Mouse (Mus musculus) kidney, adult 11 months (tissue): ENCODE data around the gene Tor4a.
A peak's percentile ranks its signal among the peaks of the same experiment; 100 is the strongest.

Experiments used
- DNase-seq: peaks from one replicate; pipeline ENCODE4 v3.0.0; 2022

The Tor4a gene

GRCm38 (mm10) chr2:25168665-25168978 lies 28.1 kb downstream of the Tor4a start:
- DNase-seq, result no peak

- no peak for DNase-seq
Measured at GRCm38 (mm10) chr2:25167919-25168664, 28.6 kb downstream of the Tor4a start.

GRCm38 (mm10) chr2:25167481-25167880 lies 29.2 kb downstream of the Tor4a start:
- no peak for DNase-seq

- peak; percentile 18 for DNase-seq
Measured at GRCm38 (mm10) chr2:25157655-25158054, 39.0 kb downstream of the Tor4a start.

- DNase-seq, result no peak
Measured at GRCm38 (mm10) chr2:25156990-25157389, 39.7 kb downstream of the Tor4a start.

GRCm38 (mm10) chr2:25156177-25156576 lies 40.5 kb downstream of the Tor4a start:
- no peak for DNase-seq

GRCm38 (mm10) chr2:25151280-25151956 lies 45.3 kb downstream of the Tor4a start:
- DNase-seq, result no peak

- DNase-seq, result no peak
Measured at GRCm38 (mm10) chr2:25149643-25150042, 47.0 kb downstream of the Tor4a start.

- no peak for DNase-seq
Measured at GRCm38 (mm10) chr2:25147892-25148291, 48.8 kb downstream of the Tor4a start.

GRCm38 (mm10) chr2:25147398-25147797 lies 49.3 kb downstream of the Tor4a start:
- DNase-seq, result no peak

GRCm38 (mm10) chr2:25145346-25145745 lies 51.3 kb downstream of the Tor4a start:
- DNase-seq, result peak; percentile 82
